Mouse (Mus musculus) adrenal gland, adult (tissue): ENCODE measurements around the gene Svop.

Experiments used
- DNase-seq, 2 experiments: peaks; one replicate each; pipeline ENCODE4 v3.0.0; 2022 to 2023; ENCODE audit warnings: low spot score in 1 of 2; ENCODE audit not compliant: inconsistent age in 2 of 2

Gene Svop

GRCm38 (mm10) chr5:114106391-114106935 lies 15.1 kb upstream of the Svop start:
- DNase-seq = peak; percentile 76 to 89

GRCm38 (mm10) chr5:114102807-114103206 lies 11.4 kb upstream of the Svop start:
- DNase-seq = no peak

GRCm38 (mm10) chr5:114101873-114102272 lies 10.5 kb upstream of the Svop start:
- DNase-seq = no peak

GRCm38 (mm10) chr5:114100390-114101099 lies 9.2 kb upstream of the Svop start:
- no peak for DNase-seq

- DNase-seq = peak; percentile 93 to 98
Measured at GRCm38 (mm10) chr5:114099709-114100389, 8.5 kb upstream of the Svop start.

- DNase-seq = no peak
Measured at GRCm38 (mm10) chr5:114090421-114091013, 853 bp downstream of the Svop start.

- no peak for DNase-seq
Measured at GRCm38 (mm10) chr5:114087875-114088480, 3.4 kb downstream of the Svop start.

- DNase-seq = no peak
Measured at GRCm38 (mm10) chr5:114085501-114085900, 5.9 kb downstream of the Svop start.

GRCm38 (mm10) chr5:114077009-114077408 lies 14.4 kb downstream of the Svop start:
- DNase-seq = no peak

- no peak for DNase-seq
Measured at GRCm38 (mm10) chr5:114072262-114072661, 19.1 kb downstream of the Svop start.

- DNase-seq = no peak
Measured at GRCm38 (mm10) chr5:114070858-114071257, 20.5 kb downstream of the Svop start.

- DNase-seq = no peak
Measured at GRCm38 (mm10) chr5:114067982-114068381, 23.4 kb downstream of the Svop start.

GRCm38 (mm10) chr5:114067543-114067942 lies 23.8 kb downstream of the Svop start:
- DNase-seq = no peak

GRCm38 (mm10) chr5:114066601-114067000 lies 24.8 kb downstream of the Svop start:
- DNase-seq = no peak

- DNase-seq = no peak
Measured at GRCm38 (mm10) chr5:114065161-114065560, 26.2 kb downstream of the Svop start, which contains the start of gene Usp30. Usp30 (plus strand) TSS chr5:114065461.

- no peak for DNase-seq
Measured at GRCm38 (mm10) chr5:114063958-114064357, 27.4 kb downstream of the Svop start.

GRCm38 (mm10) chr5:114061675-114062074 lies 29.7 kb downstream of the Svop start:
- no peak for DNase-seq

- no peak for DNase-seq
Measured at GRCm38 (mm10) chr5:114057129-114057731, 34.1 kb downstream of the Svop start.

GRCm38 (mm10) chr5:114052246-114052761 lies 39.1 kb downstream of the Svop start:
- peak; percentile 78 to 90 for DNase-seq

- no peak for DNase-seq
Measured at GRCm38 (mm10) chr5:114048731-114049308, 42.5 kb downstream of the Svop start.
